17 mouse cellular contexts compared by ENCODE assay signal in genomic region chr9:59387461-59387860, GRCm38 (mm10).
"Had no signal": no experiment of that assay in that cellular context is flagged by ENCODE, and none has a peak within 500 bp of the region (broad histone marks: within the 10 kb centered on the region; RNA-seq: fewer than 3 reads in every experiment).

No protein-coding gene starts in this region.

- H3K9me3 ChIP-seq: lung, embryonic 15.5 days; megakaryocyte, embryonic 14.5 days; midbrain, embryonic 10.5 days; midbrain, embryonic 12.5 days; neural tube, embryonic 12.5 days; stomach, embryonic 15.5 days had no signal

- H3K4me3 ChIP-seq: lung, embryonic 15.5 days; megakaryocyte, embryonic 14.5 days; midbrain, embryonic 10.5 days; midbrain, embryonic 12.5 days; neural tube, embryonic 12.5 days; stomach, embryonic 15.5 days had no signal

- ATAC-seq: liver, postnatal 0 days; lung, postnatal 0 days had no signal

- DNase-seq: liver, postnatal 0 days; lung, adult 2 months; lung, postnatal 14 days; lung, postnatal 36 days; midbrain, embryonic 14.5 days; right cerebral cortex, postnatal 14 days; thymus, adult 2 months; thymus, postnatal 36 days had no signal

- H3K27me3 ChIP-seq: lung, embryonic 15.5 days; megakaryocyte, embryonic 14.5 days; midbrain, embryonic 12.5 days; neural tube, embryonic 12.5 days; stomach, embryonic 15.5 days had no signal

- H3K4me1 ChIP-seq: lung, embryonic 15.5 days; midbrain, embryonic 10.5 days; midbrain, embryonic 12.5 days; neural tube, embryonic 12.5 days; stomach, embryonic 15.5 days had no signal

- H3K4me2 ChIP-seq: lung, embryonic 15.5 days; midbrain, embryonic 12.5 days; neural tube, embryonic 12.5 days; stomach, embryonic 15.5 days had no signal

- H3K27ac ChIP-seq: lung, embryonic 15.5 days; macrophage; midbrain, embryonic 10.5 days; midbrain, embryonic 12.5 days; neural tube, embryonic 12.5 days; stomach, embryonic 15.5 days; stomach, postnatal 0 days had no signal

- H3K9ac ChIP-seq: liver, postnatal 0 days; lung, embryonic 15.5 days; midbrain, embryonic 12.5 days; neural tube, embryonic 12.5 days; stomach, embryonic 15.5 days had no signal
